Mouse (Mus musculus): ENCODE results near the gene Srrm4.

Srrm4 gene

GRCm38 (mm10) chr5:116591346-116592048 lies at the start of gene Srrm4:
Gene Srrm4, minus strand, starts transcription at chr5:116591817.
- DNase-seq (ENCODE audit: low spot score) = peak; percentile 96

GRCm38 (mm10) chr5:116592801-116593430 lies 1.3 kb upstream of the Srrm4 start:
- DNase-seq (ENCODE audit: low spot score) = peak; percentile 94

- DNase-seq (ENCODE audit: low spot score) = peak; percentile 71
Measured at GRCm38 (mm10) chr5:116592049-116592800, 608 bp upstream of the Srrm4 start.

GRCm38 (mm10) chr5:116590698-116591097 lies 919 bp downstream of the Srrm4 start:
- DNase-seq (ENCODE audit: low spot score) = peak; percentile 37

GRCm38 (mm10) chr5:116589631-116590030 lies 2.0 kb downstream of the Srrm4 start:
- DNase-seq (ENCODE audit: low spot score) = no peak

- no peak for DNase-seq (ENCODE audit: low spot score)
Measured at GRCm38 (mm10) chr5:116588836-116589235, 2.8 kb downstream of the Srrm4 start.

GRCm38 (mm10) chr5:116579533-116579932 lies 12.1 kb downstream of the Srrm4 start:
- DNase-seq (ENCODE audit: low spot score) = no peak

GRCm38 (mm10) chr5:116577082-116577481 lies 14.5 kb downstream of the Srrm4 start:
- DNase-seq (ENCODE audit: low spot score) = no peak

- no peak for DNase-seq (ENCODE audit: low spot score)
Measured at GRCm38 (mm10) chr5:116573307-116573706, 18.3 kb downstream of the Srrm4 start.

GRCm38 (mm10) chr5:116571936-116572335 lies 19.7 kb downstream of the Srrm4 start:
- DNase-seq (ENCODE audit: low spot score) = no peak

GRCm38 (mm10) chr5:116571232-116571861 lies 20.3 kb downstream of the Srrm4 start:
- no peak for DNase-seq (ENCODE audit: low spot score)

GRCm38 (mm10) chr5:116570566-116570965 lies 21.1 kb downstream of the Srrm4 start:
- DNase-seq (ENCODE audit: low spot score) = no peak

- peak; percentile 41 for DNase-seq (ENCODE audit: low spot score)
Measured at GRCm38 (mm10) chr5:116569629-116570028, 22.0 kb downstream of the Srrm4 start.

GRCm38 (mm10) chr5:116568050-116568449 lies 23.6 kb downstream of the Srrm4 start:
- DNase-seq (ENCODE audit: low spot score) = no peak

GRCm38 (mm10) chr5:116567298-116567697 lies 24.3 kb downstream of the Srrm4 start:
- DNase-seq (ENCODE audit: low spot score) = no peak

- peak; percentile 53 for DNase-seq (ENCODE audit: low spot score)
Measured at GRCm38 (mm10) chr5:116566385-116567045, 25.1 kb downstream of the Srrm4 start.

- DNase-seq (ENCODE audit: low spot score) = peak; percentile 78
Measured at GRCm38 (mm10) chr5:116565573-116565972, 26.0 kb downstream of the Srrm4 start.

- DNase-seq (ENCODE audit: low spot score) = no peak
Measured at GRCm38 (mm10) chr5:116564391-116564790, 27.2 kb downstream of the Srrm4 start.

- DNase-seq (ENCODE audit: low spot score) = no peak
Measured at GRCm38 (mm10) chr5:116563713-116564112, 27.9 kb downstream of the Srrm4 start.

- DNase-seq (ENCODE audit: low spot score) = no peak
Measured at GRCm38 (mm10) chr5:116559091-116559490, 32.5 kb downstream of the Srrm4 start.

GRCm38 (mm10) chr5:116556614-116557013 lies 35.0 kb downstream of the Srrm4 start:
- DNase-seq (ENCODE audit: low spot score) = no peak

- no peak for DNase-seq (ENCODE audit: low spot score)
Measured at GRCm38 (mm10) chr5:116553868-116554267, 37.7 kb downstream of the Srrm4 start.
